Mouse (Mus musculus) liver, adult 2 months (tissue): ENCODE data around the gene Sept11.

Experiments
- CTCF ChIP-seq: fragments of 200-500 bp; IDR thresholded peaks from 2 replicates; pipeline ENCODE4 v1.5.1; 2011; ENCODE audit warnings: low read depth, low read length, control low read depth
- POLR2A ChIP-seq: fragments of 200-500 bp; IDR thresholded peaks from 2 replicates; pipeline ENCODE4 v1.6.1; 2011; ENCODE audit warnings: low read length, control low read depth; ENCODE audit not compliant: insufficient read depth; ENCODE audit errors: extremely low read depth

GRCm38 (mm10) chr5:93189607-93190006 is 96.4 kb downstream of the Sept11 start:
- TF ChIP-seq CTCF (no peak), POLR2A (no peak)
